Mouse (Mus musculus) layer of hippocampus, adult 8-10 months (tissue): ENCODE measurements at regions not wholly inside any gene's neighbourhood (a gene's known extent, or its start where the extent isn't known, plus 50 kb on each side); places are given as distances from the start of the nearest gene placed in this dataset.
"Not testable (repeated sequence)": the region's sequence is repeated elsewhere in the genome, so short reads cannot be mapped to it uniquely, and the experiment has no call there.

ENCODE experiments used
- DNase-seq, 2 experiments: peaks; one replicate each; pipeline ENCODE4 v3.0.0; 2022; ENCODE audit warnings: low spot score in 2 of 2

DNA sequence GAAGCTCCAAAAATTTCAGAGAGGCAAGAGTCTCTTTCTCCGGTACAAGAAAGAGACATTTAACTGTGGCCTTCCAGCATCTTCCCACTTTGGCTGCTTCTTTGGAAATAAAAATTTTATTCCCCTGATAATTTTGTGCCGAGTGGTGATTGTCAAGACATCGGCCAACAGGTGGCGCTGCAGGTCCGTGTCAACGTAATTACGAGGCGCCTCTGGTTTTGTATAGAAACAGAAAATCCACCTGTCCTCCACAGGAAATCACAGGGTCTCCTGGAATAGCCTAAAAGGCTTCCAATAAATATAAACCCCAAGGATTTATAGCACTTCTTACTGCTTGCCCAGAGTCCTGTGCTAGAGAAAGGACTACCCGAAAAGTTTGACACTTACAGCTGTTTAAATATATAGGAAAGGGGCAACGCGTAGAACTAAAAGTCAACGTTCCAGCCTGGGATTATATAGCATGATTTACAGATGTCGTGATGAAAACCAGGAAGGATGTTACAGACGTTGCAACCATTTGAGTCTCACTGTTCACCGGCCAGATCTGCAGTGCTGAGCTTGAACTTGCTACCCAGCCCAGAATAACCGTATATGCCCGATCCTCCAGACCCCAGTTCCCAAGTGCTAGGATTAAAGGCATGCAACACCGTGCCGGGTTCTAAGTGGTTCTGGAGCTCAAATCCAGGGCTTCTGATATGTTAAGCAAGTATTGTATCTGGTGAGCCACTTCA lies 251.3 kb upstream of the Tgfbr2 start:
- peak; percentile 55 to 83 for DNase-seq

GRCm38 (mm10) chr9:116425400-116425799 lies 250.2 kb upstream of the Tgfbr2 start:
- DNase-seq = not testable (repeated sequence)

- no peak for DNase-seq
These were observed 239.9 kb upstream of the Tgfbr2 start for GRCm38 (mm10) chr9:116415021-116415420.

- DNase-seq = no peak
These were observed 235.9 kb upstream of the Tgfbr2 start for GRCm38 (mm10) chr9:116411067-116411466.

- DNase-seq = no peak
These were observed 235.3 kb upstream of the Tgfbr2 start for GRCm38 (mm10) chr9:116410461-116410860.

DNA sequence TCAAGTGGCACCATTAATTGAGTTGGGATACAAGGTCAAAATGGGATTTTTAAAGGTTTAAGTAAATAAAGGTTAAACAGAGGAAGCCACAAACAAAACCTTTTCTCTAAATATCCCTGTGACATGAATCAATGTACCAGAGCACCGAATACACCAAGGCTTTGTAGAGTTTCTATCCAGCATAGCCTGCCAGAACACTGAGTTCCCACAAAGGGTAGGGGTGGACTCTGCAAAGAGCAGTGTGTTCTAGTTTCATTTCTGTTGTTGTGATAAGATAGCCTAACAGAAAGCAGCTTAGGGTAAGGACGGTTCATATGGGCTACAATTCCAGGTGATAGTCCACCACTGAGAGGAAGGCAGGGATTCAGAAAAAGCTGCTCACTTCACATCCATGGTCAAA lies 233.0 kb upstream of the Tgfbr2 start:
- no peak for DNase-seq

DNA sequence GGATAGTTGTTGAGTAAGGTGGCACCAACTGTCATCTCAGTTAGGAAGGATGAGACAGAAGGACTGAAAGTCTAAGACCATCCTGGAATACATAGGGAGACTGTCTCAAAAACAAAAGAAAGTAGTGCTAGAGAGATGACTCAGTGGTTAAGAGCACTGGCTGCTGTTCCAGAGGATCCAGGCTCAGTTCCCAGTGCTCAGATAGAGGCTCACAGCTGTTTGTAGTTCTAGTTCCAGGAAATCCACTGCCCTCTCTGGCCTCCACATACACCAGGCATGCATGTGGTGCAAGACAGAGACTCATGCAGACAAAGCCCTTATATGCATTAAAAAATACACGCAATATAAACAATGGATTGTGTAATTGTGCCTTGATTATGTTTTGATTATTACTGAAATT lies 229.9 kb upstream of the Tgfbr2 start:
- no peak for DNase-seq

GRCm38 (mm10) chr9:116401821-116402220 lies 226.7 kb upstream of the Tgfbr2 start:
- no peak for DNase-seq

DNA sequence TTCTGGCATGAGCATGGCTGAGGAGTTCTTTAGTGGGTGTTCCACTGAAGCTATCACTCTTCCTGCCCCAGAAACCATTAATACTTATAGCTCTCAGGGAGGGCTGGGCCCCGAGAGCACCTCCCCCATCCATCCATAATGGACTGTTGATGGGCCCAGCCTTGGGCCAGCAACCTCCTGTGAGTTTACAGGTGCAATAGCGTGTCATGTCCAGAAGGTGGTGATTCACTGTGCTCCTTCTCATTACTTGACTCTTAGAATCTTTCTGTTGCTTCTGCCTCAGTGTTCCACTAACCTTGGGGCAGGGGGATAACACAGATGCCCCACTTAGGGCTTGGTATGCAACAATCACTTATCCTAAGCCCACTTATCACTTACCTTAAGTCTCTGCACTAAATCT lies 225.1 kb upstream of the Tgfbr2 start:
- DNase-seq = no peak

- no peak for DNase-seq
These were observed 224.1 kb upstream of the Tgfbr2 start for GRCm38 (mm10) chr9:116399296-116399695.

DNA sequence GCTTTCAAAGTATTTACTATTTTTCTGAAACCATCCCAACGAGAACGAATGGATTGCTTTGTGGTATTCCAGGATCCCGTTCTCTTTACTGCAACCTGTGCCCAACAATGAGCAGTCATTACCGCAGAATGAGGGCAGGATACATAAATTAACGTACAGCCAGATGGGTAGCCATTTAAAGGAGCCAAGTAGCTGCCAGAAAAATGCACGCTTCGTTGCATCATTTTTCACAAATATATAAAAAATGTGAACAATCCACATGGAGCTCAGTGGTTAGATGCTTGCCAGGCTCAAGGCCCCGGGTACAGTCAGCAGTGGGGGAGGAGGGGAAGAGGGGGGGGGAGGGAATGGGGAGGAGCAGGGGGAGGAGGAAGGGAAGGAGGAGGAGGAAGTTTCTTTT lies 217.1 kb upstream of the Tgfbr2 start:
- DNase-seq = no peak

DNA sequence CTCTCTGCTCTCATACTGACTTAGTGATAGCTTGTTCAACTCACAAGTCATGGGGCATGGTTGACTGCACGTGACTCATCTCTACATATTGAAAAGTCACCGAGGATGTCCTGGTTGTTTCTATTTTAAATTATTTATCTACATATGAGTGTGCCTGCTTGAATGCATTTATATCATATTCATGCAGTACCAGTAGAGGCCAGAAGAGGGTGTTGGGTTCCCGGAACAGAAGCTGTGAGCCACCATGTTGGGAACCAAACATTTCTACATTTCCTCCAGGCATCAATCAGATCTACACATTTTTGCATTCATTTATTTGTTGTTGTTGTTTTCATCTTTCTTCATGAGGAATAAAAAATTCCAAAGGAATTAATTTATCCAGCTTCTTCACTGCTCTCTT lies 214.6 kb upstream of the Tgfbr2 start:
- DNase-seq = no peak

DNA sequence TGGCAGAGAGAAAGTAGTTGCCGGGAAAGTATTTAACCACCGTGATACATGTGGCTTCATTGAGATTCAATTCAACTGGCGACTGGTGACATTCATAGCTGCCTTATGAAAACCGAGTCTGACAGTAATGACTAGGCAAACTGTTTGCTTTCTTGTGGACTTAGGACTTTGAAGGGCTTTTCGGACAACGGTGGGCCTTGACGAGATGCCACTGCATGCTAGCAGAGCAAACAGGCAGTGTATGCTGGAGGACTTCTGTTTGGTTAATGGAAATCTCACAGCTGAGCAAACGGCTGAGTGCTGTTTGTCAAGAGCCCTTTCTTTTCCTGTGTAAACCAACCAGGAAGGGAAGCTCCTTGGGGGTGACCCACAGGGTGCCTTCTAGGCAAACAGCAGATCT lies 213.7 kb upstream of the Tgfbr2 start:
- no peak for DNase-seq

DNA sequence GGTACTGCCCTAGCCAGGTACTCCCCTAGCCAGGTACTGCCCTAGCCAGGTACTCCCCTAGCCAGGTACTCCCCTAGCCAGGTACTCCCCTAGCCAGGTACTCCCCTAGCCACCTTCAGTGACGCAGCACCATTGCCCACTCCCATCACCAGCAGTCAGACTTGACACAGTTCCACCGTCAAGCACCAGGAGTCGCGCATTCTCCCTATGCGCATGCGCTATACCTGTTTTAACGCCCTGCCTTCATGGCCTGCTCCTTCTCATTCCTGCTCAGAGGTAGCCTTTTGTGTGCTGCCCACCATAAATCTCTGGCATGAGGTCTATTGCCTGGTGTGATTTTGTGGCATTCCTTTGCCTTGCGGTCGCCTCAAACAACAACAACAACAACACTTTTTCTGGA lies 212.9 kb upstream of the Tgfbr2 start:
- DNase-seq = no peak

DNA sequence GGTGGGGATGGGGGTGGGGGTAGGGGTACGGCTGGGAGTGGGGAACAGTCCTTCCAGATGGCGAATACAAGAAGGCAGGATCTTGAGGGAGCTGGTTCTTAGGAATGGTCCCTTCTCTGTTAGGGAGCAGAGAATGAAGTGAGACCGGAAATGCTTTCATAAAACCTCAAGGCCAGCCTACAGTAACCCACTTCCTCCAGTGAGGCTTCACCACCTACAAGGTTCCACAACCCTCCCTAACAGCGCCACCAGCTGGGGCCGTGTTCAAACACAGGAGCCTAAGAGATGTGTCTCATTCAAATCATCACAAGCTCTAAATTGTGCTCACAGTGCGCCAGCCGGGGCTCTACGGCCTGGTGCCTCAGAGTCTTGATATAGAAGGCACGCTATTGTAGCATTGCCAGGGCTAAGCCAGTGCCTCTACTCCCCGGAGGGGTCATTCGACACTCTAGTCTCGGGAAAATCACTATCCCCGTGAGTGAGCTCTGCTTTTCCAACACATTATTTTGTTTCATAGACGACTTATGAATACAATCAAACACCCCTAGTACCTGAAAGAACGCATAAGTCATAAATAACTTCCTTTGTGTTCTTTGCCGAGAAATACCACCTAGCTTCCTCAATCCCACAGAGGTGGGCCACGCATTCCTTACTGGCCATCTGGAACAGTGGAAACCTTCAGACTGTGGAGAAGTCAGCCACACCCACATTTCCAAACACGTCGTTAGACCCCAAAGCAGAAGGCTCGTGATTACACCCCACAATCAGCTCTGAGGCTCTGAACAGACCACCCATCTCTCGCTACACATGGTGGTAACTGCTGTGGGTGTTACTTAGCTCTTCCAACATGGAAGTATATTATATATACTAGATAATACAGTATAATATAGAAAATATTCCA lies 209.3 kb upstream of the Tgfbr2 start:
- DNase-seq = peak; percentile 42 to 52

DNA sequence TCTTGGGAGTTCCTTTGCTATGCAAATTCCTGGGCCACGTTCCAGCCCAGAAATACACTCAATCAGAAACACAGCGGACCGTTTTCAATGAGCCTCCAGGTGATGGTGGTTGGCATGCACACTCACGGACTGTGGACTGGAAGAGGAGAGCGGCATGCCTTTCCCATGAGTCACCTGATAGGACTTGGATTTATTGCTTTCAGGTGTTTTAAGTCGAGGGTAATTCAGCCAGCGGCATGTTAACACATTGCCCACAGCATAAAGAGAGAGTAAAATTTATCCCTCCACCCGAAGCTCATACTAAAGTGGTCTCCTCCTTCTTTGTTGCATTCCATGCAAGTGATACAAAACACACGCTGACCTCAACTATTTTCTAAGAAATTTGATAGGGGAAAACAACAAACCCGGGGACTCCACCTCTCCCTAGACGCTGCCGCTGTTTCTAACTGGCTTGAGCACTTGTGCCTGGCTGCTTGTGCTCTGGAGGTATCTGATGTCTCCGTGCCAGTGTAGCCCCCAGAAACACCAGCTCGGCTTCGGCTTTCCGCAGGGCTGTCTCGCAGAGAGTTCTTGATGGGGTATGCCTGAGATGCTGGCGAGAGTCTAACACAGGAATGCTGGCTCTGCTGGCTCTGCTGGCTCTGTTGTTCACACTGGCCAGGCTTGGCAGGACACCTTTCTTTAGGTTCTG lies 208.4 kb upstream of the Tgfbr2 start:
- no peak for DNase-seq

DNA sequence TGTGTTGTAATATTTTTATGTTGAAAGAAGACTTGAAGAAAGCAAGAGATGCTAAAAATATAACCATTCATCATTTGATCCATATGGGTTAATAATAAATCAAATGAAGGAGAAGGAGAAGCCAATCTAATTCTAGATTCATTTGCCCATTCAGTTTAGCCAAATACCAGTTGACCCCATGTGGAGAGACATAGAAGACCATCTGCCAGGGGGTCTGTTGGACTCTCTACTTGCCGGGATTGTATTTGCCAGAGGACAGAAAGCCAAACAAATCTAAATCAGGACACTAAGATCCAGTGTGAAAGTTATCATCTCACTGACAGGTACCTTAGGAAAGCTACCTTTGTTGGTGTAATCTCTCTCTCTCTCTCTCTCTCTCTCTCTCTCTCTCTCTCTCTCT lies 202.5 kb upstream of the Tgfbr2 start:
- DNase-seq = no peak

GRCm38 (mm10) chr9:116375658-116376357 lies 200.6 kb upstream of the Tgfbr2 start:
- peak; percentile 66 to 74 for DNase-seq

- DNase-seq = no peak
These were observed 199.2 kb upstream of the Tgfbr2 start for GRCm38 (mm10) chr9:116374343-116374742.

GRCm38 (mm10) chr9:116373396-116373795 lies 198.2 kb upstream of the Tgfbr2 start:
- DNase-seq = no peak

DNA sequence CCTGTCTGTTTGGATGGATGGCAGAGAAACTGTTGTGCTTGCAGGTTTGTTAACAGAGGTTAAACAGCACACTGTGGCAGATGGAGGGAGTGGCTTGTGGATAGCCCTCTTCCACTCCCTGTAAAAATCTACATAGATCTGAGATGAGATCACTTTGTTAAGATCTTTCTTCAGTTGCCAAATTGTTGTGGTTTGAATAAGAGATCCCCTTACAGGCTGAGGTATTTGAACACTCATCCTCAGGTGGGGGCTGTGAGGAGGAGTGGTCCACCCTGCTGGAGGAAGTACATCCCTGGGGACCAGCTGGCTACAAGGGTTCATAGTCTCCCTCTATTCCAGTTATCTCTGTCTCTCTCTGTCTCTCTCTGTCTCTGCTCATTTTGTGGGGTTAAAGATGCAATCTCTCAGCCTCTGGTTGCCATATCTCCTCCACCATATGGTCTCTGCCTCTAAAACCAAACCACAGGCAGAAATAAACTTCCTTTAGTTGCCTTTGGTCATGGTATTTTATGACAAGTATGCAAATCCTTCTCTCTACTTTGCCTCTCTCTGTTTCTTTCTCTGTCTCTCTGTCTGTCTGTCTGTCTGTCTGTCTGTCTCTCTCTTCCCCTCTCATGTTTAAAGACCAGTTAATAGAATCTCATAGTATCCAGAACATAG lies 194.0 kb upstream of the Tgfbr2 start:
- no peak for DNase-seq
